Mouse (Mus musculus) liver, embryonic 14.5 days (tissue): ENCODE results near the gene Socs4. TPM values are rescaled to one million over a fixed set of nuclear protein-coding genes. Genes with fewer than 3 reads are reported as not detected.
A peak's percentile ranks its signal among the peaks of the same experiment; 100 is the strongest.

Source experiments
- ATAC-seq: fragments of 200-750 bp; cut with Nextera tagmentation; 2 replicates; pipeline ENCODE4 v1.8.0; 2017; ENCODE audit warnings: moderate number of reproducible peaks, mild to moderate bottlenecking, moderate library complexity; ENCODE audit not compliant: insufficient read depth
- DNase-seq, 3 experiments: peaks; one replicate each; pipeline ENCODE4 v3.0.0-alpha.2; 2012 to 2013; ENCODE audit warnings: low read depth in 3 of 3, low spot score in 3 of 3
- H3K27ac ChIP-seq: fragments of 300-500 bp; sonication (generic); 2 replicates; pipeline ENCODE4 v1.5.1; 2014; ENCODE audit warnings: moderate library complexity, mild to moderate bottlenecking, control low read depth, inconsistent platforms
- H3K27me3 ChIP-seq: fragments of 300-500 bp; sonication (generic); 2 replicates; pipeline ENCODE4 v1.6.1; 2014; ENCODE audit warnings: mild to moderate bottlenecking, low read length, moderate library complexity; ENCODE audit not compliant: control insufficient read depth, insufficient read depth
- H3K36me3 ChIP-seq: fragments of 300-500 bp; sonication (generic); replicated peaks from 2 replicates; pipeline ENCODE4 v1.6.1; 2014; ENCODE audit warnings: low read depth; ENCODE audit not compliant: control insufficient read depth, insufficient read depth
- H3K4me1 ChIP-seq, 2 experiments: fragments of 200-500 bp in 1 of 2; fragments of 300-500 bp in 1 of 2; sonication (generic) in 1 of 2; replicated peaks; 2 replicates each; pipeline ENCODE4 v1.6.1; 2012 to 2014; ENCODE audit warnings: antibody characterized with exemption in 1 of 2, inconsistent platforms in 1 of 2, low read length in 1 of 2; ENCODE audit not compliant: control insufficient read depth in 2 of 2, insufficient read depth in 2 of 2
- H3K4me2 ChIP-seq: fragments of 300-500 bp; sonication (generic); 2 replicates; pipeline ENCODE4 v1.6.1; 2014; ENCODE audit warnings: low read depth, mild to moderate bottlenecking, control low read depth, moderate library complexity
- H3K4me3 ChIP-seq, 2 experiments: fragments of 200-500 bp in 1 of 2; fragments of 300-500 bp in 1 of 2; sonication (generic) in 1 of 2; 2 replicates each; pipeline ENCODE4 v1.5.1; 2012 to 2014; ENCODE audit warnings: low read depth in 2 of 2, low read length in 2 of 2, mild to moderate bottlenecking in 2 of 2, control low read depth in 1 of 2, inconsistent platforms in 1 of 2, moderate library complexity in 1 of 2; ENCODE audit not compliant: insufficient read depth in 1 of 2
- H3K9ac ChIP-seq: fragments of 300-500 bp; sonication (generic); replicated peaks from 2 replicates; pipeline ENCODE4 v1.6.1; 2014; ENCODE audit warnings: mild to moderate bottlenecking, control low read depth, moderate library complexity
- H3K9me3 ChIP-seq: fragments of 300-500 bp; sonication (generic); 2 replicates; pipeline ENCODE4 v1.6.1; 2016; ENCODE audit warnings: low read length, mixed read lengths; ENCODE audit not compliant: control insufficient read depth
- CTCF ChIP-seq: IDR thresholded peaks from 2 replicates; pipeline ENCODE4 v1.5.1; 2016; ENCODE audit warnings: antibody characterized with exemption, low read depth, control low read depth
- EP300 ChIP-seq: IDR thresholded peaks from 2 replicates; pipeline ENCODE4 v1.6.1; 2016; ENCODE audit warnings: antibody characterized with exemption, low read depth
- WGBS: fragments of 180-500 bp; shearing (Covaris S2); extraction: QIAGEN DNeasy Blood & Tissue Kit; methylation state at CpG from one replicate; pipeline ENCODE4 v1.1.7; 2014; ENCODE audit not compliant: insufficient replicate concordance; 5-methylcytosine and 5-hydroxymethylcytosine counted together
- polyA plus RNA-seq, 2 experiments: library from polyadenylated mRNA; depleted of rRNA in 1 of 2; stranded (reverse) in 1 of 2; unstranded in 1 of 2; fragments of >200 nt; fragmentation: Nextera tagmentation in 1 of 2; extraction: Ambion mirVana in 1 of 2; gene quantifications; 2 replicates each; pipeline versions ENCODE4 v1.2.1 to v1.2.3; 2012 to 2014

Gene Socs4
- polyA plus RNA-seq, 2 experiments: 3.0 to 5.2 TPM

DNA sequence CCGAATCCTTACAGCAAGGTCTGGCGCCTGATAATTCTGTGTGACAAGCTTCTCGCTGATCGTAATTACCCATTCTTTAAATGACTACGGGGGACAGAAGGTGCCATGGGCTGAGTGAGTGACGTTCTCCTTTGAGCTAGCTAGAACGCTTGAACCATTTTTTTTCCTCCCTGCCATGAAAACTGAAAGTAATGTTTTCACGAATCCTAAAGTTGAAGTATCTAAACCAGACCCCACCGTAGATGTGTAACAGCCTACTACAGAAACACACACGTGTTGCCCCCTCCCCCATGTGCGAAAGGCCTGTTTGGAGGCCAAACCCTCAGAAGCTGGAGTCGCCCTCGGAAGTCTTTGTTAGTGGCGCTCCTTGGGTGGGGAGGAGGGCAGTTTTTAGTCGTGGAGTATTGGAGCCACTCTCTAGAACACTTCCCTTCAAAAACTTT lies 22.1 kb downstream of the Socs4 start:
- ATAC-seq (peak; percentile 34; the same call in 1 of the 2 replicates), DNase-seq (no peak)
- peak overlapping the region; percentile 74 for H3K27ac ChIP-seq
- under 1% methylated on average over 15 of the region's 15 CpGs for WGBS
- peak overlapping the region; percentile 99 for H3K9ac ChIP-seq
- peaks cover 4% of the 10 kb centered on the region; the same call in 1 of the 2 replicates for H3K36me3 ChIP-seq
- peaks cover 24 to 31% of the 10 kb centered on the region in 2 experiments for H3K4me1 ChIP-seq
- no peak for TF ChIP-seq CTCF
- TF ChIP-seq EP300: no peak
- peak overlapping the region; percentile 92 to 97 for H3K4me3 ChIP-seq
- peak overlapping the region; percentile 84 for H3K4me2 ChIP-seq
- no peaks in the 10 kb centered on the region for H3K27me3 ChIP-seq
- H3K9me3 ChIP-seq: no peaks in the 10 kb centered on the region

DNA sequence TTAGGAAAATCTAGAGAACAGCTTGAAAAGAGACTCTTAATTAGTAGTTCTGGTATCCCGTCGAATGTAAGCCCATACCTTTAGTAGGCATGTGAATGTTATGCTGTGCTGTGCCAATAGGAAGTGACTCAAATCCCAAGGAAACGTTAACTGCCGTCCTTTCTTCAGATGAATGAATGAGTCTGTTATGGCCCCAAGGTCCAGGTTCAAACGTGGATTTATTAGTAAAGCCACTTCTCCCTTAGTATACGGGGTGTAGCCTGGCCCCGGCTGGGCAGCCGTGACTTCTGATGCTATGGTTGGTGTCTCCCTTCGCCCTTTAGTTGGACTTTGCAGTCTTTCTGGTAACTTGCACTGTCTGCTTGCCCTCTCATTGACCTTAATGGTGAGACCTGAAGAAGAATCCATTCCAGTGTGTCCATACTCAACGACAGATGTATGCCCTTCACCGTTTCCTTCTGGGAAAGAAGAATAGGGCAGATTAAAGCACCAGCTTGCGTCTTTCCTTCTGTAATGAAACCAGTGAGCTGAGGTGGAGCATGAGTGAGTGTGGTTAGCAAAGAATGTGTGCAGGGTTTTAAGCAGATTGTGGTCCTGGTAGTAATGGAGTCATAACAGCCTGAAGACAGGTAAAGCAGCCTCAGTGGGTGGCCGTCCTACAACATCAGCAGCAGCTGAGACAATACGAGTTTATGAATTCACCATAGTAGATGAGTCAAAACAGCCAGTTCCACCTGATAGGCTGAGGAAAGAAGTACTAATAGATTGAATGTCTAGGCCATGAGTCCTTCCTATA lies 26.4 kb downstream of the Socs4 start:
- Histone ChIP-seq H3K27me3 (no peaks in the 10 kb centered on the region), H3K9ac (no peak overlapping the region), H3K4me3 (no peak overlapping the region), H3K27ac (no peak overlapping the region), H3K4me1 (peaks cover 11 to 15% of the 10 kb centered on the region in 2 experiments), H3K9me3 (no peaks in the 10 kb centered on the region), H3K4me2 (no peak overlapping the region), H3K36me3 (peaks cover 4% of the 10 kb centered on the region; the same call in 1 of the 2 replicates)
- no peak for TF ChIP-seq EP300
- no peak for TF ChIP-seq CTCF
- DNase-seq: no peak
- WGBS: 78% methylated on average over 14 of the region's 14 CpGs
- ATAC-seq: no peak

DNA sequence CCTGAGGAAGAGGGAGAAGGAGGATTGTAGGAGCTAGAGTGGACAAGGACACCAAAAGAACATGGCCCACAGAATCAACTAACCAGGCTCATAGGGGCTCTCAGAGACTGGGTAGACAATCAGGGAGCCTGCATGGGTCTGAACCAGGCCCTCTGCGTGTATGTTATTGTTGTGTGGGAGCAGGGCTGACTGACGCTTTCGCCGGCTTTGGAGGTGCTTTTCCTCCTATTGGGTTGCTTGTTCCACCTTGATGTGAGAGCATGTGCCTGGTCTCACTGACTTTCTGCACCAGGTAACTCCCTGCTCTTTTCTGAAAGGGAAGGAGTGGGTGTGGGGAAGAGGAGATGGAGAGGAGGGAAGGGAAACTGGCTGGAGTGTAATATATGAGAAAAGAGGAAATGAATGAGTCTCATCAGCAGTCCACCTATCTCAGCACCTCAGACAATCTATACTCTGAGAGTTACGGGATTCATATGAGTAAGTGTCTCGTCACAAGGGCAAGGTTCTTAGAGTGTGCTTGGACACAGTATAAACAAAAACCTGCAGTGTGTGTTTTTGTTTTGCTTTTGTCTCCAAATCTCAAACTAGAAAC lies 28.2 kb downstream of the Socs4 start:
- H3K4me3 ChIP-seq: no peak overlapping the region
- no peak for TF ChIP-seq EP300
- no peak for TF ChIP-seq CTCF
- H3K27ac ChIP-seq: no peak overlapping the region
- H3K4me1 ChIP-seq: peaks cover 4 to 13% of the 10 kb centered on the region in 2 experiments
- H3K9ac ChIP-seq: no peak overlapping the region
- WGBS: 80% methylated on average over 6 of the region's 6 CpGs
- H3K4me2 ChIP-seq: no peak overlapping the region
- ATAC-seq: no peak
- H3K27me3 ChIP-seq: no peaks in the 10 kb centered on the region
- H3K9me3 ChIP-seq: no peaks in the 10 kb centered on the region
- H3K36me3 ChIP-seq: peaks cover 14% of the 10 kb centered on the region
- DNase-seq: no peak

DNA sequence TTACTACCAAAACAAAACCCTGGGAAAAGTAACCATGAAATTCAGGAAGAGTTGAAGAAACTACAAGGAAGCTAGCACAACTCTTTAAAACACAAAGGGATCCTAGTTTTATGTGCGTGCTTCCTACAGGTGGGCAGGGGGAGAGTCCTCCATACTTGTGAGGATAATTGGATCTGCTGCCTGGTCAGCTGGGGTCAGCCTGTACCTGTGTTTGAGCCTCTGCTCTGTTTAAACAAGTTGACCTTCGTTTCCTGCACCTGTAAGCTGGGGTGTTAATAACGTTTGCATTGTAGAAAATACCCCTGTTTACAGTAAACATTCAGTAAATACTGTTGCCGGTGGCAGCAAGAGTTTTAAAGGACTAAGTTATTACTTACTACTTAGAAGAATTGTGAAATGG lies 29.2 kb downstream of the Socs4 start:
- 75% methylated on average over 4 of the region's 4 CpGs for WGBS
- H3K9ac ChIP-seq: no peak overlapping the region
- H3K9me3 ChIP-seq: no peaks in the 10 kb centered on the region
- TF ChIP-seq CTCF (no peak), EP300 (no peak)
- no peak overlapping the region for H3K4me2 ChIP-seq
- no peaks in the 10 kb centered on the region for H3K27me3 ChIP-seq
- peaks cover 0 to 12% of the 10 kb centered on the region in 2 experiments; a peak in 2 of 4 replicates for H3K4me1 ChIP-seq
- DNase-seq: no peak
- no peak overlapping the region for H3K27ac ChIP-seq
- ATAC-seq: no peak
- H3K4me3 ChIP-seq: no peak overlapping the region
- peaks cover 24% of the 10 kb centered on the region for H3K36me3 ChIP-seq

DNA sequence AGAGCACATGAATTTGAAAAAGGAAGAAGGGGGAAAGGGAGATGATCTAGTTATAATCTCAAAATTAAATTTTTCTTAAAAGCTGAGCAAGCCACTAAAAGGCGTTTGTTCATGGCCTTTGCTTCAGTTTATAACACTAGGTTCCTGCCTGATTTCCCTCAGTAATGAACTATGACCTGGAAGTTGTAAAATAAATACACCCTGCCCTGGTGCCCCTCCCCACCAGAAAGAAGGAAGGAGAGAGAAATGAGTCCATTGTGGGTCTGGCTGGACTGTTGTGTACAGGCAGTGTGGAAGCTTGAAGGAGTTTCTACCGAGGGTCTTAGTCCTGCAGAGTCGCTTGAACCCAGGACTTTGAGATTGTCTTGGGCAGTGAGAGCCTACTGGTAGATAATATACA lies 30.9 kb downstream of the Socs4 start:
- H3K36me3 ChIP-seq: peaks cover 34% of the 10 kb centered on the region

More for the DNA sequence above, 30.9 kb downstream of the Socs4 start:
- H3K4me2 ChIP-seq: no peak overlapping the region
- 64% methylated on average over 3 of the region's 3 CpGs for WGBS
- no peak overlapping the region for H3K27ac ChIP-seq
- H3K9me3 ChIP-seq: no peaks in the 10 kb centered on the region
- peaks cover 0 to 10% of the 10 kb centered on the region in 2 experiments; a peak in 2 of 4 replicates for H3K4me1 ChIP-seq
- H3K4me3 ChIP-seq: no peak overlapping the region
- DNase-seq (no peak), ATAC-seq (no peak)
- H3K27me3 ChIP-seq: no peaks in the 10 kb centered on the region
- no peak overlapping the region for H3K9ac ChIP-seq
- no peak for TF ChIP-seq CTCF
- no peak for TF ChIP-seq EP300
